Mouse (Mus musculus) fibroblast of lung, adult 2 months (primary cell): ENCODE results near the gene Sirt7.

Source experiments
- DNase-seq: peaks from one replicate; pipeline ENCODE4 v3.0.0-alpha.2; 2011; ENCODE audit warnings: low read depth

The Sirt7 gene

DNA sequence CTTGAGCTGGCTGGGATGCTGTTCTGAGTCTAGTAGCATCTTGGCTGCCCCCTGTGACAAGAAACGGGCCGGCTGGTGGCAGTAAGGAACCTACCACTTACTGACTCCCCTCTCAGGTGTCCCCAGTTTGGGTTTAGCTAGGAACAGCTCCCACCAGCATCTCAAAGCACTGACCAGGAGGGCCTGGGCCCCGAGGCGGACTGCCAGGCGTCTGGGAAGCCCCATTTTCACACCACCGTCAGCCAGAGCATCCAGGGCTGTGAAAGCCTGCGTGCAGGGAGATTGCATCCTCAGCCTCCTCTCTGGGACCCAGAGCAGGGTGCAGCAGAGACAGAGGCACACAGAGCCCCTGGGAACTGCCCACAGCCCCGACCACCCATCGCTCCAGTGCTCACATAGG is 16.2 kb upstream of the Sirt7 start:
- no peak for DNase-seq

- no peak for DNase-seq
Observed at GRCm38 (mm10) chr11:120634810-120635209, 9.8 kb upstream of the Sirt7 start.

- peak; percentile 87 for DNase-seq
Observed at GRCm38 (mm10) chr11:120633520-120634343, 8.7 kb upstream of the Sirt7 start, which contains the start of gene Mafg. Mafg (minus strand) TSS chr11:120633600.

DNA sequence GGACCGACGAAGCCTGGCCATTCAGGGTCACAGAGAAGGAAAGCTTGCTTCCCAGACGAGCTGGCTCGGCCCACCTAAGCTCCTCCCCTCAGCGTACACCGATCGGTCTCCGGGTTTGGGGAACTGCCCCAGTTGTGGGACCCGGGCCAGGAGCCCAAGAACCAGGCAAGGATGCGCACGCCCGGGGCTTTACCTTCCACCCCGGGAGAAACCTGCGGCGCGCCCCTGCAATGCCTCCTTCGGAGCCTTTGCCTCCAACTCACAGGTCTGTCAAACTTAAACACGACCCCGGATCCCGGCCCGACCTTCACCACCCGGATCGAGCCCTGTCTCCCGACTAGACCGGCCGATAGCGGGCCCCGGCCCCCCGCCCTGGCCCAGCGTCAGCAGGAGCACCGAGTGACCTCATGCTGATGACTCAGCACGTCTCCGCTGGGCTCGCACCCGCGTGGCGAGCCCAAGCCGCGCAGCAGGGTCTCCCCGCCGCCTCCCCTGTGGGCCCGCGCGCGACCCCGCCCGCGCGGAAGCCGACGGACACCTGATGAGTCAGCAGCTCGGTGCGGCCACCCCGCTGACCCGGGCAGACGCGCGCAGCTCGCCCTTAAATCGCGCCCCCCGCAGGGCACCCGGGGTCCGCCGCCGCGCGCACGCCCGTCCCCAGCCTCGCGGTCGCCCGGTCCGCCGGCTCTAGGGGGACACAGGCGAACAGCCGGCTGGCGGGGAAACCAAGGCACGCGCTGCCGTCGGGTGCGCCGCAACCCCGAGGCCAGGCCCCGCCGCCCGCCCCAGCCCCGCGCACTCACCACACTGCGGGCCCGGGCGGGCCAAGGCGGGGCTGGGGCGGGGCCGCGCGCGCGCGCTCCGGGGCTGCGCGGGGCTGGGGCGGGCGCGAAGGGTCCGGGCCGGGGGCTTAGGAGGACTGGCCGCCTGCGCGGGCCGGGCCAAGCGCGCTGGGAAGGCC is 7.8 kb upstream of the Sirt7 start:
- DNase-seq = peak; percentile 43

DNA sequence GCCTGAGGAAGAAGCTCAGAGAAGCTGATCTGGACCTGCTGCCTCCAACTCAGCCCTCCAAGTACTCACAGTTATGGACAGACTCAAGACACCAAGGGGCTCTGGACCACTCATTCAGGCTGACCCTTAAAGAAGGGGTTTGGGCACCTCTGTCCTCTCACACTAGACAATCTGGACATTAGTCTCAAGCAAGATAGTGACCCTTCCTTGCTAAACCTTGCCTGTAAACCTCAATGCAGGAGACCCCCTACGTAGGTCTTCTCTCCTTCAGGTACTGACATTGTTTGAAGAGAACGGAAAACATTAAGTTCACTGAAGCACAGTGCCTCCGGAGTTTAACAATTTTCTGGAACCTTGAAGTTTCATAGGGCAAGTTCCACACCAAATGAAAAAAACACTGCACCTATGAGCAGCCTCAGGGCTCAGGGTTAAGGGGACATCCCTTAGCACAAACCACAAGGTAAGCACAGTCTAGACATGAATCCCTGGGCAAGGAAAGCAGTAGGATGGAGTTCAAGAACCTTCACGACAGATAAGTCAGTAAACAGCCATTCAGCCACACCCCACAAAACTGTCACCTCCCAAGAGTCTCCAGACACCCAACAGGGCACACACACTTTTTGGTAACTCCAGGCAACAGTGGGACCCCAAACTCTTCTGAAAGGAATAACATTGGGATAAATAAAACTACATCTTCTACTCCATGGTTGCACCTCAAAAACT is 6.8 kb upstream of the Sirt7 start:
- no peak for DNase-seq

- no peak for DNase-seq
Observed at GRCm38 (mm10) chr11:120630881-120631725, 6.1 kb upstream of the Sirt7 start.

GRCm38 (mm10) chr11:120630401-120630871 is 5.4 kb upstream of the Sirt7 start:
- no peak for DNase-seq

DNA sequence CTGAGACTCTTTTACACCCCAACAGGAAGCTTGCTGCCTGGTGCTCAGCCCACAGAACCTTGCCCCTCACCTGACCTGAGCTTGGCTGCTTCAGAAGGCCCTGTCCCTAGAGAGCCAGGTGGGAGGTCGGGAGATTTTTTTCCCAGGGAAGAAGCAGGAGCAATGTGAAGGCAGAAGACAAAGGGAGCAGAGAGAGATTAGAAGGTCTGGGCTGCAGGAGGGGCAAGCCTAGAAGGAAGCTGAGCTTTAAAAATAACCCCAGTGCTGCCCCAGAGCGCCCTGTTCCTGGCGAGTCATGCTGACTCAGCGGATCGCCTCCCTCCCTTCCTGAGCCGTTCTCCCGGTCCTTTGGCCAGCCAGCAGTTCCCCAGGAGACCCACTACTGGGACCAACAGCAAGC is 4.9 kb upstream of the Sirt7 start:
- DNase-seq = no peak

DNA sequence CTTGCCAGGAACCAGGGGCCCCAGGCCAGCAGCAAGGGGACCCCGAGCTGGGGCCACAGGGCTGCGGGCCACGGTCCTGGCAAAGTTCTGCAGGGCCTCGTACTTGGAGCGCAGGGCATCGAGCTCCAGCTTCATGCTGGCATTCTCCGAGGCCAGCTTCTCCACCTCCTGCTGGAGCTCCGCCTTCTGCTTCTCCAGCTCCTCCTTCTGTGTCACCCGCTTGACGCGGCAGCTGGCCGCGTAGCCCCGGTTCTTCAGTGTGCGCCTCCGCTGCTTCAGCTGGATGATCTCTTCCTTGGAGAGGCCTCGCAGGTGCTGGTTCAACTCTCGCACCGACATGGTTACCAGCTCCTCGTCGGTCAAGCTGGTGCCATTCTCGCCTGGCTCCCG is 4.3 kb upstream of the Sirt7 start:
- no peak for DNase-seq

DNA sequence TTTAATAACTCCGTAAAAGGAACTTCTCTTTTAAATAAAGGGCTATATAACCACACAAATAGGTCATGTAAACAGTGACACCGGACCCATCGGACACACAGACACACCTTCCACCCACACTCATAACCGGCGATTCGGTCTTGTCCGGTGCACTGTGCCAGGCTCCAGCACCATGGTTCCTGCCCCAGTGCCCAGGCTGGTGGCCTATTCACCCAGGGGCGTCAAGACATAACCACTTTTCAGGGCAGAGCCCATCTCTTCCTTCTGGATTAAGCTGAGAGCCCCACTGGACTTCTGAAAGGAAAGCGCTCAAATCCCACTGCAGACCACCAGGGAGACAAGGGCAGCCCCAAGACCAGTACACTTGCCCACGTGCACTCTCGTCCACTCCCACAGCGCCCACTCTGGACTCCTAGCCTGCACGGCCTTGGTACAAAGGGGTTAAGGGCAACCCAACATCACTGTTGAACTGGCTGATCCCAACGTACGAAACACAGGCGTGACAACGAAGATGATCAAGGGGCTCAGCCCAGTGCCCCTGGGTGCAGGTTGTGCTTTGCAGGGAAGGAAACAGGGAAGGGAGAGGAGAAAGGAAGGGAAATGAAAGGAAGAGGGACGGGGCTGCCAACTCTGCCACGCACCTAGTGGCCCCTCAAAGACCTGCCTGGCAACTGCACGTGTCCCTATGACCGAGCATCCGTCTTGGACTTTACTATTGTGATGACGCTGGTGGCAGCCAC is 3.7 kb upstream of the Sirt7 start:
- no peak for DNase-seq

DNA sequence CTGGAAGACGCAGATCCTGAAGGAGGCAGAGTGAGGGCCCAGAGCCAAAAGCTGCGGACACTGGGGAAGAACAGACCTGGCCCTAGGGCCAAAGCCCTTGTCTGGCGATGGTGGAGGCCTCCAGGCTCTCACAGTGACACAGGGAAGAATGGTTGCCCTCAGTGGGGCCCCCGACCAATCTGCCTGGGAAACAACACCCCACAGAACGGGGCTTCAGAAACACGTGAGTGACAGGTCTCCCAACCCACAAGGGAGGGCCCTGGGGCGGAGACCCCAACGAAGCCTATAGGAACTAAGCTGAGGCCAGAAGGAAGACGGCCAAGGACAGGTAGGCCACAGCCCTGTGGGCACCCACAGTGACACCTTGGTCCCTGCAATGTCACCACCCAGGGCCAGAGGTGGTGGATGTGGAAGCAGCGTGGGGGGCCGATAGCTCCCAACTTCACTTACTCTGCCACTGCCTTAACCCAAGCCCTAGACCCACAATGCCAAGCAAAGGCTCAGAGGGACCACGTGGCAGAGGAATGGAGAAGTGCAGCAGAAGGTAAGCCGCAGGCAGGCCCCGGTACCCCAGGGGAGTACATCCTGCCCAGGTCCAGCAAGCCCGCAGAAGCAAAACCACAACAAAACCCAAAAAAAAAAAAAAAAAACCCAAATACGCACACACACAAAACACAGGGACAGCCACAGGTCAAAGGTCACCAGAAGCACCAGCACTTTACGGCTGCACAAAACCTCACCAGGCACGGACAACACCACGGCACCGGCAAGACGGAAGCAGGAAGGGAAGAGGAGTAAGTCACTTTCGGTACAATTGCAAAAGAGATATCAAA is 2.6 kb upstream of the Sirt7 start:
- DNase-seq = no peak

- no peak for DNase-seq
Observed at GRCm38 (mm10) chr11:120626785-120627467, 1.9 kb upstream of the Sirt7 start.

- DNase-seq = peak; percentile 35
Observed at GRCm38 (mm10) chr11:120624680-120625111, 344 bp downstream of the Sirt7 start.

GRCm38 (mm10) chr11:120623961-120624679 is 920 bp downstream of the Sirt7 start:
- DNase-seq = no peak

DNA sequence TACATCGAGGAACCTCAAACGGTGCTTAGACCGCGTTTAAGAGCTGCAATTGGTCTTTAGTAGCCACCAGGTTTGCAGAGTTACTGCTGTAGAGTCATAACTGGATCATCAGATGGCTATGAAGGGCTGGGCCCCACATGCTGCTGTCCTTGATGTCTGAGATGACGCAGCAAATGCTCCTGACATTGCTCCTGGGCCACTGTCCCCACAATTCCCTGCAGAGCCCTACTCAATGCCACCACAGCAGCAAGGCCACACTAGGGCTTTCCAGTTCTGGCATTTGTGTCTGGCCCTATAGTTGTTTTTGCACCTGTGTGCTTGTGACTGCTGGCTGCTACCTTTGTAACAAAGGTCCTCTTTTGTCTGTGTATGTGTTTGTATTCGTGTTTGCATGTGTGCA is 2.2 kb downstream of the Sirt7 start:
- DNase-seq = no peak

- DNase-seq = no peak
Observed at GRCm38 (mm10) chr11:120620195-120620594, 4.8 kb downstream of the Sirt7 start.

DNA sequence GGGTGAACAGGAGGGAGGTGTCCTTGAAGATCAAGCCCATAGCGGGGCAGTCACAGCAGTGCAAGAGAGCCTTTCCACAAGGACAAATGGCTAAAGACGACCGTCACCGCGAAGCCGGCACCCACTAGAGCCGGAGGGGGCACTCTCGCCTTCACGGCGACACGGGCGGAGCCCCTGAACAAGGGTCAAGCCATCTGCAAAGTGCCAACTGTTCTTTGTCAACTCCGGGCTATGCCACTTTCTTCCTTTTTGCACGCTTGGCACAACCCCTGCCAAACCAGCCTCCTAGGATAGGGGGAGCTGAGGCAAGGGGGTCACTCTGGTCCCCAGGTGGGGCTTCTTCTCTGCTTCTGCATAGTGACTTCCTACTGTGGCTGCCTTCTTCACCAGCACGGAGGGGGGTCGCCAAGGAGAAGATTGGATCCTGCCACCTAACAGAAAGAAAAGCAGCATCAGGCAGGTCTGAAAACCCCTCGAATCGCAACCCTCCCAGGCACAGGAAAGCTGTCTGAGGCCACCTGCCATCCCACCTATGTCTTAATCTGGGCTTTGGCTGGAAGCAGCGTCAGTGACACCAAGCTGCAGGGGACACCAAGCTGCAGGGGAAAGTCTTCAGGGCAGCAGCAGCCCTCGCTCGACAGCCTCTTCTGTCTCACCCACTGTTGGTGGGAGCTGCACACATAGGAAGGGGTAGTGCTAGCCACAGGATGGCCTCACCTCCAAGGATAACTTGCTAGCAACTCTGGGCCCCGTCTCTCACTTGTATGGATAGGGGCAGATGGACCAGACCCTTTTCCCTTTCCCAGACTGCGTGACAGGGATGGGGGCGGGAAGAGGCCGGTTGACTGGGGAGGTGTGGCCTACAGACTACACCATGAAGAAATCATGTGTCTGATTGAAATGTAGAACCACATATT is 6.2 kb downstream of the Sirt7 start:
- no peak for DNase-seq
